Mouse (Mus musculus): ENCODE data around the gene Prmt8.

DNA sequence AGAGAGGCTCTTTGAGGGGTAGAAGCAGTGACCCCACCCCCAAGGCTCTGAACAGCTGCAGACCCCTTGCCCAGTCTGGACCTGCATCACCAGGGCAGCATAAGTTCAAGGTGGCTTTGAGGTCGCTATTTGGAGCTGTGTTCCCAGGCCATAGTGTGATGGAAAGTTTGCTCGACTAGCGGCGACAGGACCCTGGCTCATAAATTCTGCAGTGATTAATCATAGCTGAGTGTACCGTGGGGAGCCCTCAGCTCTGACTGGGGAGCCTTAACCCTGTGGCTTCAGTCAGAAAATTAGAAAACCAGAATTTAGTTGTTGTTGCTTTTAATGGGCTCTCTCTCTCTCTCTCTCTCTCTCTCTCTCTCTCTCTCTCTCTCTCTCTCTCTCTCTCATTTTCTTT is 54.4 kb downstream of the Prmt8 start:
- TF ChIP-seq CTCF (IDR thresholded peaks at IDR 0.05; ENCODE audit: insufficient read depth, low read depth, low read length) (no peak), POLR2A (IDR thresholded peaks at IDR 0.05; ENCODE audit: insufficient read depth, low read depth, low read length) (no peak)

Measured in olfactory bulb, adult 2 months (tissue).